Mouse (Mus musculus) megakaryocyte, adult 5-6 weeks (primary cell): ENCODE results near the gene Slc4a8. TPM values are rescaled to one million over a fixed set of nuclear protein-coding genes. Genes with fewer than 3 reads are reported as not detected.
"Not testable (repeated sequence)": the region's sequence is repeated elsewhere in the genome, so short reads cannot be mapped to it uniquely, and the experiment has no call there.

Experiments
- ATAC-seq: 2 replicates; pipeline ENCODE4 v1.8.0; 2016; ENCODE audit warnings: mild to moderate bottlenecking, inconsistent platforms; ENCODE audit not compliant: poor library complexity, severe bottlenecking
- total RNA-seq, 2 experiments: library from RNA; stranded (forward) in 1 of 2; stranded (reverse) in 1 of 2; fragments of 153-499, 151-499 nt in 1 of 2; fragments of 221-1000, 200-1000 nt in 1 of 2; gene quantifications; 2 replicates each; pipeline versions ENCODE4 v1.2.3 to v1.2.4; 2015 to 2017

Gene Slc4a8
- total RNA-seq, 2 experiments from 2014 or later: 0.16 to 2.3 TPM

DNA sequence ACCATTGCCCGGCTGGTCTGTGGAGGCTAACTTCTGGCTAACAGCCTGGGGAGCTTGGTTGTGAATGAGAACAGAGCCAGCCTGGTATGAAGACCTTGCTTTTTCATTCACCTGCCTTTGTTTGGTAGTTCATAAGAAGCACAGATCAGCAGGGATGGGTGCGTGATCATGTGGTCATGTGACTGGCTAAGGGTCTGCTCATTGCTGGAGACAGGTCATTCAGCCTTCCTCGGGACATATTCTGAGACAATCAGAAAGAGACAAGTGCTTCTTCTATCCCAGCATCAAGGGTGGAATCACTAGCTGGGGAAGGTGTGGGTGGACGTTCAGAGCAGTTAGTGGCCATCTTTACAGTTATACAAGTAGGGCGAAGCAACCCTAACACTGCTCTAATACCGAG, 22.1 kb upstream of the Slc4a8 start:
- ATAC-seq: no peak

DNA sequence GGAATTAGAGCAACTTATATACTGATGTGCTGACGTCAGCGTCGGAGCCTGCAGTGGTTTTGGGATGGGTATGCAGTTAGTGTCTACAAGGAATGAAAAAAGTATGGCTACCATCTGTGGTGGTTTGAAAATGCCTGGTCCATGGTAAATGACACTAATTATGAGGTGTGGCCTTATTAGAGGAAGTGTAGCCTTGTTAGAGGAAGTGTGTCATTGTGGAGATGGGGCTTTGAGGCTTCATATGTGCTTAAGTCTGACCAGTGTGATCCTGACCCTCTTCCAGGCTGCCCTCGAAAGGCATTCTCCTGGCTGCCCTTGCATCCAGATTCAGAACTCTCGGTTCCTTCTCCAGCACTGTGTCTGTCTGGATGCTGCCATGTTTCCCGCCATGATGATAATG, 18.3 kb upstream of the Slc4a8 start:
- ATAC-seq: peak; percentile 65

DNA sequence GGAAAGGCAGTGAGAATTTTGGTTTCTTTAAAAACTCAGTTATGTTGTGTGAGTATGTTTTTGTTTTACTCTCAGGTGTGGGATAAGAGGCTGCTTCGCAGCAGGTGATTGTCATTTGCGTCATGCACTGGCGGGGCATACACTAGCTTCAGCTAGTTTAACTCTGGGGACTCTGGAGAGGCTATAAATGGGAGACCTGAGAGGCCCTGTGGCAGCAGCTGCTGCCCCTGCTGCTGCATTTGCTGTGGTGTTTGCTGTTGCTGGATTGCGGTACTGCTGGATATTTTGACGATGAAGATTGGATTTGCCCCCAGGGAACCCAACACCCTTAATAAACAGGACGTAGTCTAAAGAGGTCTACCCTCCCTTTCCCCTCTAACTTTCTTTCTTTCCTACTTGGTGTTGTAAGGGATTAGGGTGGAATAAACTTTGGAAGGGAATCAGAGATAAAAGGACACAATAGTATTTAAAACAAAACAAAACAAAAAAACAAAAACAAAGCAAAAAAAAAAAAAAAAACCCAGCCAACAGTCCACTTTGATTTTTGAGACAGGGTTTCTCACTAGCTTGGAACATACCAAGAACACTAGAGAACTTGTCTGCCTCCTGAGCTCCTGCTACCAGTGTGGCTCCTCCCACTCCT, 14.9 kb upstream of the Slc4a8 start:
- no peak for ATAC-seq

DNA sequence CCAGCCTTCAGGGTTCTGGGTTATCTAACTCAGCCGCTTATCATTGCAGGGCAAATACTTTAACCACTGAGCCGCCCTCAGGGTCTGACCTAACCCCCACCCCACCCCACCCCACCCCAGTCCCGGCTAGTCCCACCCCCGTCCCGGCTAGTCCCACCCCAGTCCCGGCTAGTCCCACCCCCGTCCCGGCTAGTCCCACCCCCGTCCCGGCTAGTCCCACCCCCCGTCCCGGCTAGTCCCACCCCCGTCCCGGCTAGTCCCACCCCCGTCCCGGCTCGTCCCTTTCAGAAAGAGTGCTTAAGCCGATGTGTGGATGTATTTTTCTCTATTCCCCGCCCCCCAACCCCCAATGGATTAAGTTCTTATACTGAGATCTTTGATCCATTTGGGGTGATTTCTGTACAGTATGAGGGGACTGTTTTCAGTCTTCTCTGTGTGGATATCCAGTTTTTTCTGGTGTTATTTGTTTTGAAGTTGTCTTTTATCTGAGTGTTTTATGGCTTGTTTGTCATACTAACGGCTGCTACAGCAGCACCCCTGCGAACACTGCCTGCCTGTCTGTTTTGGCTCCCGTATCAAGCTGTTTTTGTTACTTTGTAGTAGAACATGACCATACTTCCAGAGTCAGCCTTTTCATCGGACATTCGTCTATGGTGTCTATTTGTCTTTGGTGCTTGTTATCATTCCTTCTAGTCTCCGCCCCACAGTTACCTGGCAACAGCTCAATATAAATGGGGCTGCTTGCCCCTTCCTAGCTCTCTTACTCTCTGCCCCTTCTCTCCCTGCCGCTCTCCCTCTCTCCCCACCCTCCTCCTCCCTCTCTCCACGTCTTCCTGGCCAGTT, 14.2 kb upstream of the Slc4a8 start:
- peak; percentile 43 for ATAC-seq

DNA sequence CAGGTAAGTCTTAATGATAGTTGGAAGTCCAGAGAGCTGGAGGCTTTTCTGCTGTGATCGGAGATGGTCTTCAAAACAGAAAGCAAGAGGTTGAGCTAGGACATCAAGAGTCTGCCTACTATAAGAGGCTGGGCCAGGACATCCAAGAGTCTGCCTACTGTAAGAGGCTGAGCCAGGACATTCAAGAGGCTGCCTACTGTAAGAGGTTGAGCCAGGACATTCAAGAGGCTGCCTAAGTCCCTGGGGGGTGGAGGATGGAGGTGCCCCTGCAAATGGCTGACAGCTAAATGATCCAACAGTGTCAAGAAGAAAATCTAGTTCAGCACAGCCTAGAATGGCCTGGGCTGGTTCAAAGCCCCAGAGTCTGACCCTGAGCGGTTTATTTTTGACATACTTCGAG, 13.0 kb upstream of the Slc4a8 start:
- ATAC-seq: no peak

DNA sequence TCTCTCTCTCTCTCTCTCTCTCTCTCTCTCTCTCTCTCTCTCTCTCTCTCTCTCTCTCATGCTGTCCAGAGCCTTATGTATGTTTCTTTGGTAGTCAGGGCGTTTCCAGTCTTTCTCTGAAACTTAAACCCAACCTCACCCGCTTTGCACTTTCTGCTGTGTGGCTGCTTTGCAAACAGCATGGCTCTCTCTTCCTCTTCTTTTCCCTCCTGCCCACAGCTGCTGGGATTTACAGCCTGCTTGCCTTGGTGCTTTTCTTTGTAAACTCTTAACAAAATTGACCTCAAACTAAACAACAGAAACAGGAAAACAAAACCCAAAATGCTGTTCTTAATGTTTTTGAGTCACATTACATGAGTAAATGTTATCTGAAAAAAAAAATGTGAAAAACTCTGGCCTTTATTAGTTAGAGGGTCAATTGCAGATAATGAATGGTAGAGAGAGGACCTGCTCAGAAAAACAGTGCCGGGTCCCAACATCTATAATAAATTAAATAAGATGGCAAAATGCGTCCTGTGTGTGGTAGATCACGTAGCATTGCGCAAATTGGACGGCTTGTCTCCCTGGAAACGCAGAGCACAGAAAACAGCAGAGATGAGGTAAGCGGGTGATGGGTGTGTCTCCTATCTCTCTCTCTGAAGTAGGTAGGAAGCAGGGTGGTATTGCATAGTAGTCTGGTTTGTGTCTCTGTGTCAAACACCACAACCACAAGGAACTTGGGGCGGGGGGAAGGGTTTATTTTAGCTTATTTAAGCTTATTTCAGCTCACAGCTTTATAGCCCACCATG, 11.6 kb upstream of the Slc4a8 start:
- ATAC-seq: peak; percentile 92

DNA sequence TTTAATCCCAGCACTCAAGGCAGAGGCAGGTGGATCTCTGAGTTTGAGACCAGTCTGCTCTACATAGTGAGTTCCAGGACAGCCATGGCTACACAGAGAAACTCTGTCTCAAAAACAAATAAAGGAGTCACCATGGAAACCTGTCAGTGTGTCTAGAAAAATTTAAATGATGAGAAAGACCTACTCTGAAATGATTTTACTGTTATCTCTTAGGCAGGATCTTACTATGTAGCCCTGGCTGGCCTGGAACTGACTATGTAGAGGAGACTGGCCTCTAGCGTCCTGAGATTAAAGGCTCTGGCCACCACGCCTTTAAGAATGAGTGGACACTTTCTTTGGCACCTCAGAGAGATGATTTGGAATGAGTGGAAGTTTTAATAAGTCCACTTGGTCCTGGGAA, 9.1 kb upstream of the Slc4a8 start:
- no peak for ATAC-seq

DNA sequence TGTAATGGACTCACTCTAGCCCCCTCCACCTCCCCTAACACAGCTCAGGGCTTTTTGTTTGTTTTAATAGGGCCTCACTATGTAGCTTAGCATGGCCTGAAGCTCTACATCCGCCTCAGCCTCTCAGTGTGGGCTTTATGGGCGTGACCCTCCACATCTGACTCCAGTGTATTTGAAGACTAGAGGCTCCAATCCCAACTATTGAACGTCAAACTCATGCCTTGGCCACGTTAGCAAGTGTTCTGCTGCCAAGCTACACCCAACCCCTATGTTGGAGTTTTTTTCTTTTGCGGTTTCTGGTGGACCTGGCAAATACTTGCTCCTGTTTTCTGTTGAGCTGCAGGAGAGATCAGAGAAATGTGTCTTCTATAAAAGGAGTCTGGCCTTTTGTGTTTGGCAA, 8.5 kb upstream of the Slc4a8 start:
- ATAC-seq: no peak

DNA sequence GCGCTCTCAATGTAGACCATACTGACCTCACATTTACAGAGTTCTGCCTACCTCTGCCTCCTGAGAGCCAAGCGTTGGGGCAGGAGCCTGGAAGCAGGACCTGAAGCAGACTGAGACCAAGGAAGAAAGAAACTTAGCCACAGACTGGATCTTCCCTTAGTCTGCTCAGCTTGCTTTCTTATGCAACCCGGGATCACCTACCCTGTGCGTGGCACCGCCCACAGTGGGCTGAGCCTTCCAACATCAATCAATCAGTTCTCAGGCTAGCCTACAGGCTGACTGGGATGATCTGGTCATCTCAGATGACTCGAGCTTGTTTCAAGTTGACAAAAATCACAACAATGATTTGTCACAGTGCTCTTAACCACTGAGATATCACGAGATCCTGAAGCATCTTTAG, 7.5 kb upstream of the Slc4a8 start:
- no peak for ATAC-seq

DNA sequence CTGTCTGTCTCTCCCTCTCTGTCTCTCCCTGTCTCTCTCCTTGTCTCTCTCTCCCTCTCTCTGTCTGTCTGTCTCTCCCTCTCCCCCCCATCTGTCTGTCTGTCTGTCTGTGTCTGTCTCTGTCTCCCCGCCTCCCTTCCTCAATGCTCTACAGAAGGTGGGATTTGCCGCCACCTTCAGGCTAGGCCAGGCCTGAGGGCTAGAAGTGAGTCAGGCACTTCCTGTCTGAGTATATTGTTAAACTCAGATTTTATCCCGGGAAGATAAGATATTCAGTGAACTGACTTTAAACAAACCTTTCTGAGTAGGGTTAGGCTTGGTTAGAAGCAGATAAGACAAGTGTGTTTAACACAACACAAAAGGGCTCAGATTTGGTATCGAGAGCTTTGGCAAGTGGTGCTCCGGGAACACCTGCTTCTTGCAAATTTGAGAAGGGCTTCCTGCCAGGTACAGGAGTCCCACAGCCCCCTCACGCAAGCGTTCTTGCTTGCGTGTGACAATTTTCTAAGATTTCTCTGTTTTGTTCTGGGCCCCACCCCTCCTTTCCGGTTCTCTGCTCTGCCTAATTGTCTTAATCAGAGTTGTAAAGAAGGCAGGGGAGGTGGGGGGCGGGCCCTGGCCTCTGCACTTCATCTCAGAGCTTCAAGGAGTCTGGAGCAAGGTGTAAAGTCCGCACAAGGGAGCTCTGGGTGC, 6.6 kb upstream of the Slc4a8 start:
- peak; percentile 66 for ATAC-seq

DNA sequence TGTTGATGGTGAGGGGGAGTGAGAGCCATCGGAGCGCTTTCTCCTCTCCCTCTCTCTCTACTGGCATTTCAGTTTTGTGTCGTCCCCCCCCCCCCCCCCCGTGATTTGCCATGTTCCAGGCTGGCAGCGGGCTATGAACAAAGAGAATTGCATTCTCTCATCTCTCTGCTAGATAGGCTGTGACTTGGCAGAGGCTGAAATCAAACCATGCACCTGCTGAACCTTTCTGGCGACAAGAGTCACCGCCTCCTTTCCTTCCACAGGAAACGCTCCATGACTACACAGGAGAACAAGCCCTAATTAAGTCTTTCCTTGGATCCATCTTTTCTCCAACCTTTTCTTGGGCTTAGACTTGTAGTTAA, 6.1 kb upstream of the Slc4a8 start:
- ATAC-seq: no peak

DNA sequence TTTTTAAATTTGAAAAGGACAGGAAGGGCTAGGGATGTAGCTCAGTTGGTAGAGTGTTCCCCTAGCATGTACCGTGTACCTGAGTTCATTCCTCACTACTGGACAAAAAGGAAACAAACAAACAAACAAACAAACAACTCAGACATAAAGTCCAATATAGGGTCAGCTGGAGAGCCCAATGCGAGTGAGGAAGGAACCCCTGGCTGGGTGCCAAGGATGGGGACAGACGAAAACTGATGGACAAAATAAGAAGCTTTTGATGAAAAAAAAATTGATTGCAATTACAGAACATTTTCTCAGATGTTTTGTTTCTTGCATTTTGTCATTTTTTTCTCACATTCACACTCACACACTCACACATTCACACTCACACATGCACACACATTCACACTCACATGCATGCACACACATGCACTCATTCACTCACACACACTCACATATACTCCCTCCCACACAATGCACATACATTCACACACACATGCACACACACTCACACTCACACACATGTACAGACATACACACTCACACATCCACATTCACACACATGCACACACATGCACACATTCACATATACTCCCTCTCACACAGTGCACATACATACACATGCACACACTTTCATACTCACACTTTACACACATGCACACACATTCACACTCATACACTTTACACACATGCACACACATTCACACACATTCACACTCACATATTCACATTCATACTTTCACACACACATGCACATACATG, 5.5 kb upstream of the Slc4a8 start:
- no peak for ATAC-seq

DNA sequence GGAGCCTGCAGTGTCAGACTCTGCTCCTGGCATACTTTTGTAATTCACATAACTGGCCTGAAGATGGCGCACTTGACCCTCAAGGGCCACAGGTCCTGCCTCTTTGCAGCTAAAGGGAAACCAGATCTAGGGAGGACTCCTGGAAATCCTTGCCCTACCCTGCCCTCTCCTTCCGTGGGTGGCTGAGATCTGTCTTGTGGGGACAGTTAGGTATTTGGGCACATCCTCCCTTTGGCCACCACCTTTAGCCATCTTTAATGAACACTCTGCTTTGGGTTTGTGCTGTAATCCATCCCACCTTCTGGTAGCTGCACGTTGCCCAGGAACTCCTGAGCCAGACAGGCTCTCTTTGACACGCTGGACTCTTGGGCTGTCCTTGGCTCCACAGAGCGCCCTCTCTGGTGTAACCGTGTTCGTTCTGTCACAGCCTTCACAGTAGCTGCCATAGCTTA, 4.0 kb upstream of the Slc4a8 start:
- ATAC-seq: peak; percentile 58

DNA sequence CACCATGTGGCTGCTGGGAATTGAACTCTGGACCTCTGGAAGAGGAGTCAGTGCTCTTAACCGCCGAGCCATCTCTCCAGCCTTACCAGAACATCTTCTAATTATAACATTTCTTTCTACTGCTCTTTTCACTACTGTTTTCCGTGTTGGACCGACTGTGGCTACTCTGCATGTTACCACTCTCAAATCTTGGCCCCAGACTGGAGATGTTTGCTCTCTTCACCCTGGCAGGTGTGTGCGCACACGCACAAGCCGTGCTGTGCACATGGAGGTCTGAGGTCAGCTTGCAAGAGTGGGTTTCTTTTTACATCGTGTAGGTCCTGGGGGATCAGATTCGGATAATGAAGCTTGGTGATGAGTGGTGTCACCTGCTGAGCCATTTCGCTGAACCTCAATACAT, 2.3 kb upstream of the Slc4a8 start:
- no peak for ATAC-seq

DNA sequence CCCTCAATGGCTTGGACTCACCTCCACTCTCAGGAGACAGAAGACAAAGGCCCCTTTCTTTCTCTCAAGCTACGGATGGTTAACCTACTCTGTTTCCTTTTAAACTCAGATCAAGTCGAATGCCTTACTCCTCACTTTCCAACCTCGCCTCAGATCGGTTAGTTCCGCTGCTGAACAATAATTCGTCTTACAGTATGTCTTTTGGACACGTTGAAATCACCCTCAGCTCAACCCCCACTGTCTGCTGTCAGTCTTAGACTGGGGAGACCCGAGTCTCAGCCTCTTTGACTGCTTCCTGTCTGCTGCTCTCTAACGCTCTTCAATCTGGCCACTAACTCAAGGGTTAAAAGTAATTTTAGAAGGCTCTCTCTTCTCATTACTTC, 520 bp upstream of the Slc4a8 start:
- peak; percentile 8; the same call in 1 of the 2 replicates for ATAC-seq

DNA sequence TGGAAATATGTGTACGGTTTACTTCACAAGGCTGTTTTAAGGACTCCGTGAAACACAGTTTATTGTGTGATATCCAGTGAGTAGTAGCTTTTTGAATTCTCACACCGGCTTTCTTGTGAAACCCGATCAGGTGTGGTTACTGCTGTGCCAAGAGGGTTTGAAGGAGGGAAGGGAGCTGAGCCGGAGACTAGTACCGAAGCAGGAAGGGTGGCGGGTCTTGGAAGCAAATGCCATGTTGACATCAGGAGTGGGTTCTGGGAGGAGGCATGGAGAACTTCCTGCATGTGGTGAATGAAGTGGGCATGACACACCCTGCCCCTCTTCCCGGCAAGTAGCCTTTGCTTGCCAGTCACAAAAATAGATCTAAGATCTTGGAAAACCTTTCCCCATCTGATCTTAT, 1.1 kb downstream of the Slc4a8 start:
- no peak for ATAC-seq

DNA sequence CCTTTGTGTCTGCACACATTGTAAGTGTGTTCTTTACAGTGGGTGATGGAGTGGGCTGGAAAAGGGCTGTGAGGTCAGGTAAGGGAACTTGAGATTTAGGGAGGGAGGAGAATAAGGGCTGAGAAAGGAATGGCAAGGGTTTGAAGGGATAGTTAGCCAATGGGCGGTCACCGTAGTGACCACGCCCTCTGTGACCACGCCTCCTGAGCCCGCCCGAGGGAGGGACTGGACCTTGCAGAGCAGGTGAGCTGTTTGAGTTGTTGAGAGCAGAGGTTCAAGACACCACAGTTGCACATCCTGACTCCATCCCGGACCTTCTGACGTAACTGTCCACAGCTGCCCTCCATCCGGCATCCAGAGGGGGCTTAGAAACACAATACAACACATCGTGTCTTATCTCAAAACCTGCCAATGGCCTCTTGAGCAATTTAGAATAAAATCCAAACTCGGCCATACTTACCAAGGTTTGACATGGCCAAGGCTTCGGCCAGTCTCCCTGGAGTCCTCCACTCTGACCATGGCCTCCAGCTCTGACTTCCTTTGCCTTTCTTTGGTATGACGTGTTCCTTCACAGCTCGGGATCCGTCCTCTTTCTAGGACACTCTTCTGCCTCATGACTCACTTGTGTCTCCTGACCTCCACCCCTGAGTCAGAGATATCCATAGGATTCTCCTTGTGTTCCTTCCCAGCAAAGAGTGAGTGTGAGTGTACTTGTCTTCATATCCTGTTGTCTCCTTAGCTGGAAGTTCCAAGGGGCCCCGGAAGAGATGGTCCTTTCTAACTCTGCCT, 2.8 kb downstream of the Slc4a8 start:
- no peak for ATAC-seq

DNA sequence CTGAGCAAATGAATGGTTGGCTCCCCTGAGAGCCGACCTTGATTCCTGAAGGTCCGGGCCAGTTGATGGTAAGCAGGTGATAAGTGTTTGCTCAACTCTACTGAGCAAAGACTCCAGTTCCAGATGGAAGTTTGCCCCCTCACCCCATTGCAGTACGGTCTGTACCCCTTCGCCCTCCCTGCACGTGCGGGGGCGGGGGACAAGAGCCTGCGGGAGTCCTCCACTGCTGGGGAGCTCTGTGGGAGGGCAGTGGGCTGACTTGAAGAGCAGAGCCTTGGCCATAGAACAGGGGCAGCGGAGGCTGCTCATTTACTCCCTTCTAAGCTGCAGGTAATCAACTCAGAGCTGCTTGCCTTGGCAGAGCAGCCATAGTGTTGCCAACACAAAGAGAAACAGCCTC, 5.3 kb downstream of the Slc4a8 start:
- ATAC-seq: no peak

DNA sequence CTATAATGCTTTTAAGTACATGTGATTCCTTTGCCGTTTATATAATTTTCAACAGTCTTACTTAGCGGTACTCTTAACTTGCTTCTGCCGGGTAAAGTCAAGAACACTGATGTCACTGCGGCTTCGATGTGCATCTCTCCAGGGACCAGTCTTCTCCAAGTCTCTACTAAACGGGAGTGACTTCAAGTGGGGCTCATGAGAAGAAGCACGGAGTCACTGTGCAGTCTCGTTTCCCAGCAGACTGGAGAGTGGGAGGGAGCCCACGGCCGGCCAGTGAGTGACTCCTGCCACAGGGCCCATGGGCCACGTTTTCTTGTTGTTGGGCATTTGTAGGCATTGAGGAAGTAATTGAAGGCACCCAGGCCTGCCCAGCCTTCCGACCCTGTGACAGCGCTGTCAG, 6.3 kb downstream of the Slc4a8 start:
- ATAC-seq: no peak

DNA sequence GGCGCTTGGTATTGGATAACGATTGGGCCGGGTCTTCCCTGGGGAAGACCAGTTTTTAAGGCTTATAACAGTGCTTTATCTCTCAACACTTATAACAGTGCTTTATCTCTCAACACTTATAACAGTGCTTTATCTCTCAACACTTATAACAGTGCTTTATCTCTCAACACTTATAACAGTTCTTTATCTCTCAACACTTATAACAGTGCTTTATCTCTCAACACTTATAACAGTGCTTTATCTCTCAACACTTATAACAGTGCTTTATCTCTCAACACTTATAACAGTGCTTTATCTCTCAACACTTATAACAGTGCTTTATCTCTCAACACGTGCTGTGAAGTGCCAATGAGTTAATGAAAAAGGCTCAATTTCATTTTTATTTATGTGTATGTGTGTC, 7.5 kb downstream of the Slc4a8 start:
- not testable (repeated sequence) for ATAC-seq
